Mouse (Mus musculus): ENCODE results near the gene Cmtm4. TPM values are rescaled to one million over a fixed set of nuclear protein-coding genes. Genes with fewer than 3 reads are reported as not detected.

The Cmtm4 gene
- 65.8 TPM for polyA plus RNA-seq (2014; fragmentation: Illumina TruSeq; extraction: RNeasy Lipid Tissue Mini Kit (QIAGEN cat#74804); ENCODE audit: low read depth, low replicate concordance)

DNA sequence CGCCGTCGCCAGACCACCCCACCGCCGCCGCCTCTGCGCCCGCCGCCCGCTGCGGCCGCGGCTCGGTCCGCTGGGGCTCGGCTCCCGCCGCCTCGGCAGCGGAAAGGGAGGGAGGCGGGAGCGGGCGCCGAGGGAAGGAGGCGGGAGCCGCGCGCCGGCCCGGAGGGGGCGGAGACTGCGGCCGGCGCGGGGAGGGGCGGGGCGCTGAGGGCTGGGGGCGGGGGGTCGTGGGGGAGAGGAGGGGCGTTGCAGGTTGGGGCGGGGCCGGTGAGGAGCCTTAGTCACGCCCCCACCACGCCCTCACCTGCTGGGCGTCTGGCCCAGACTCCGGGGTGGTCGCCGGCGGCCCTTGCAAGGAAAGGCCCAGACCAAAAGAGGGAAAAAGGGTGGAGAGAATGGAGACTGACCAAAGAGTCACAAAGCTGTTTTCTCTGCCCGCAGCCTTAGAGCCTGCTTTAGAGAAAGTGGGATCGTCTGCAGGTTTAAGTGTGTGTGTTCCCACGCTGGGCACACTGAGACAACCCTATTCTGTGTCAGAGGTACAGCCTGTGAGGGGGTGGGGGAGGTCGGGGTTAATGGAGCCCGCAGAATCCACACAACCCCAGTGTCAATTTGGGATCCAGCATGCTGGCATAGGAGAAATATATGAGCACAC, at the start of gene Cmtm4:
Gene Cmtm4, minus strand, starts transcription at position 105 of the 655 bp plus-strand sequence.

DNA sequence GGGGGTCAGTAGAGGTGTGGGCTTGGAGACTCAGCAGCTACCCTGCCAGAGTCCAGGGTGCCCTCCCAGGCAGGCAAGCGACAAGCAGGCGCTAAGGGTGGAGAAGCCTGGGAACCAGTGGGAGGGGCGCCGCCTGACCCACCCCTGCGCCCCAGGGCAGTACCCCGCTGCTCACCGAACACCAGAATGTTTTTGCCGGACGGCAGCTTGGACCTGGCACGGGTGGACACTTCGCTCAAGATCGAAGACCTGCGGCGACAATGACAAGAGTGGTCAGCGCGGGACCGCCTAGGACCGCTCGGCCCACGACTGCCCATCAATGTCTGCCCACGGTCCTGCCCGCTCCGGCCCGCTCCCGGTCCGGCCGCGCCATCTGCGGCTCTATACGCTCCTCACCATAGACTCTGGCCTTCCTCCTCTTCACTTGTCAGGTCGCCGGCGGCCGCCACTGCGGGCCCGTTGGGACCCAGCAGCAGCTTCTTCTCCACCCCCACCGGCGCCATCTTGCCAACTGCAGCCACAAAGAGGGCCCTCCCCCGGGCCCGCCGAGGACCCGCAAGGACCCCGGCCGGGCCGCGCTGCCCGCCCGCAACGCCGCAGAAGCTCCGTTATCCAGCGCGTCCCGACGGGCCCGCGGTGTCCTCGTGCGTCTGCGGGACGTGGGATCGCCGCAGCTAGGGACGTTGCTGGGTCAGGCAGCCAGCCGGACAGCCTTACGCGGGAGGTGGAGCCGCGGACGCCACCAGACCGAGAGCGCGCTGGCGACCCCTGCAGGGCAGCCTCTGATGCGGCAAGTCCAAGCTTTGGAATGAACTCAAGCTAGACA, 46.9 kb upstream of the Cmtm4 start, which contains the start of gene Dync1li2:
Gene Dync1li2, minus strand, starts transcription at position 749 of the 826 bp plus-strand sequence.

DNA sequence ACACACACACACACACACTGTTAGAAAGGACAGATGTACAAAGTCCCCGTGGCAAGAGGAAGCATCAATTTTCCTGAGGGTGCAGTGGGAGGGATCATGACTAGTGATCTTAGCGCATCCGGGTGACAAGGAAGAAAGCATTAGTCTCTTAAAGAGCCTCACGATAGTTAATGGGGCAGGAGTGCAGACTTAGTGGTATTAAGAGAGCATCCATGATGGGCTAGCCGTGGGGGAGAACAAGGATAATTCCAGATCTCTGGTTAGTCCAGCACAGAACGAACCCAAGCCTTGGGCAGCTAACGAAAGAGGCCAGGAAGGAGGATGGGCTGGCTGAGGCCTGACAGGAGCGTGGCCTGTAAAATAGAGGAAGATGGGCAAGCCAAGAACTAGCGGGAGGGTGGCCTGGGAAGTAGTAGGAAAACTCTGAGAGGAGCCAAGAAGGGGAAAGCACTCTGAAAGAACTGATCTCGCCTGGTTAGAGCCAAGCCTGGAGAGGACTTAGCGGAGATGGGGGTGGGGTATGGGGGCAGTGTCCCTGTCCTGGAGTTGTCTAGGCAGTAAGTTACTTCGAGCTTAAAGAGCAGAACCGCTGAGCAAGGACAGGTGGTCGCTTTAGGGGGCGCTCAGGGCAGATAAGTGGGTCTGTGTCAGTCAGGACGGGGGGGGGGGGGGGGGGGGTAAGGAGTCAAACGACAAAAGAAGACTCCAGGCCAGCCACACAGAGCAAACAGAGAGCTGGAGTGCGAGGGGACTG, 56.2 kb downstream of the Cmtm4 start, which contains the start of gene Cmtm3:
Gene Cmtm3, plus strand, starts transcription at position 182 of the 754 bp plus-strand sequence.

DNA sequence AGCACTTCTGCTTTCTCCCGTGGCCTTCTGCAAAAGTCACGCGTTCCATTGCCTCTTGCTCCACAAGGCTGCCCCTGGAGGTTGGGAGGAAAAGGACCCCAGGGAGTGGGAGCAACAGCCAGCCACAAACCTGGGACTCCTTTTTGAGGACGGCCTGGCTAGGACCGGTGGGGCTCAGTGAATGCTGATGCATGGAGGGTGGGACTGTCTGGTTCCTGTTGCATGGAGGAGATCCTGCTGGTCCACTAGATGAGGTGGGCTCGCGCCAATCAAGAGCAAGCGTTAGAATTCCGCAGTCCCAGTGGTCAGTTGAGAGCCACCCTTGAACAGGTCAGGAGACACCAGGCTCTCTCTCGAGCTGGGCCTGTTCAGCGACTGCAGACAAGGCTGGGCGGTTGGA, 73.7 kb downstream of the Cmtm4 start, which contains the start of gene Cmtm2b:
Gene Cmtm2b, plus strand, starts transcription at position 301 of the 400 bp plus-strand sequence.

DNA sequence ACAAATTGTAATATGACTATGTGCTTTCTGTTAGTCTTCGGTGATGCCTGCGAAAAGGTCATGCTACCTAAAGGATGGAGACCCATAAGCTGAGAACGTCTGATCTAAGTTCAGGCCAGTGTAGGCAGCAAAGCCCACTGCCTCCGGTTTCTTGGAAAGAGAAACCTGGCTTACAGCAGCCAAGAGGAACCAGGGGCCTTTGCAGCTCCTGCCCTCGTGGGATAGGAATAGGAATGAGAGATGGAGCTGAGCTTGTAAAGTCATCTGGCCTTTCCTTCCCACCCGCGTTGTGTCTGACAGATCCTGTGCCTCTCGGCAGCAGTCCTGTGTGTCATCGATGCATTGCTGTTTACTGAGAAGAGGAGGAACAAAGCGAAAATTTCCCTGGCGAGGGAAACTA, 74.3 kb downstream of the Cmtm4 start, which contains the start of gene Gm11020:
Gene Gm11020, plus strand, starts transcription at position 301 of the 400 bp plus-strand sequence.

DNA sequence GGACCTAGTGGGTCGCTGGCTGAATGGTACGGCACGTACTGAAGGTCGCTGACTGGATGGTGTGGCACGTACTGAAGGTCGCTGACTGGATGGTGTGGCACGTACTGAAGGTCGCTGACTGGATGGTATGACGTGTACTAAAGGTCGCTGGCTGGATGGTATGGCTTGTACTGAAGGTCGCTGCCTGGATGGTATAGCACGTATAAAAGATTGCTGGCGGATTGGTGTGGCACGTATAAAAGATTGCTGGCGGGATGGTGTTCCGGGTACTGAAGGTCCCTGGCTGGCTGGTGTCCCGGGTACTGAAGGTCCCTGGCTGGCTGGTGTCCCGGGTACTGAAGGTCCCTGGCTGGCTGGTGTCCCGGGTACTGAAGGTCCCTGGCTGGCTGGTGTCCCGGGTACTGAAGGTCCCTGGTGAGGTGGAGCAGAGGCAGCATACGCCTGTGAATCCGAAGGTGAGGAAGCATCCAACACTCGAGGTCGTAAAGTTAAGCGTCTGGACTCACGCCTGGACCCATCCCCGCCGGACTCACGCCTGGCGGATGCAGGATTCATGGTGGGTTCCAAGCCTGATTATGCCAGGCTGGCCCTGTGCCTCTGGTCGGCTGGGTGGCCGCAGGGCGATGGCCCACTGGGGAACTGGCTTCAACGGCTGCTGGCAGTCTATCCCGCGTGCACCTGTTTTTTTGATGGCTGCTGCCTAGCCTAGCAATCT, 86.0 kb downstream of the Cmtm4 start, which contains the start of the genes Gm45711 and Cmtm1:
Gene Gm45711, minus strand, starts transcription at position 641 of the 715 bp plus-strand sequence.
Gene Cmtm1, minus strand, starts transcription at position 705 of the 715 bp plus-strand sequence.

Other genes with a start within 250 kb of the Cmtm4 start
- gene Bean1, start 225.4 kb downstream of the Cmtm4 start, polyA plus RNA-seq (2014; fragmentation: Illumina TruSeq; extraction: RNeasy Lipid Tissue Mini Kit (QIAGEN cat#74804); ENCODE audit: low read depth, low replicate concordance) = 2.3 TPM
- 45.3 TPM for gene Tk2, start 147.2 kb downstream of the Cmtm4 start, polyA plus RNA-seq (2014; fragmentation: Illumina TruSeq; extraction: RNeasy Lipid Tissue Mini Kit (QIAGEN cat#74804); ENCODE audit: low read depth, low replicate concordance)
- gene Cklf, start 144.9 kb downstream of the Cmtm4 start, polyA plus RNA-seq (2014; fragmentation: Illumina TruSeq; extraction: RNeasy Lipid Tissue Mini Kit (QIAGEN cat#74804); ENCODE audit: low read depth, low replicate concordance) = 80.8 TPM
- 2.9 TPM for gene Cmtm2a, start 102.6 kb downstream of the Cmtm4 start, polyA plus RNA-seq (2014; fragmentation: Illumina TruSeq; extraction: RNeasy Lipid Tissue Mini Kit (QIAGEN cat#74804); ENCODE audit: low read depth, low replicate concordance)
- not detected for gene Gm45711, start 85.7 kb downstream of the Cmtm4 start, polyA plus RNA-seq (2014; fragmentation: Illumina TruSeq; extraction: RNeasy Lipid Tissue Mini Kit (QIAGEN cat#74804); ENCODE audit: low read depth, low replicate concordance)
- not detected for gene Cmtm1, start 85.7 kb downstream of the Cmtm4 start, polyA plus RNA-seq (2014; fragmentation: Illumina TruSeq; extraction: RNeasy Lipid Tissue Mini Kit (QIAGEN cat#74804); ENCODE audit: low read depth, low replicate concordance)
- gene Gm11020, start 74.2 kb downstream of the Cmtm4 start, polyA plus RNA-seq (2014; fragmentation: Illumina TruSeq; extraction: RNeasy Lipid Tissue Mini Kit (QIAGEN cat#74804); ENCODE audit: low read depth, low replicate concordance) = not detected
- not detected for gene Cmtm2b, start 73.6 kb downstream of the Cmtm4 start, polyA plus RNA-seq (2014; fragmentation: Illumina TruSeq; extraction: RNeasy Lipid Tissue Mini Kit (QIAGEN cat#74804); ENCODE audit: low read depth, low replicate concordance)
- gene Cmtm3, start 56.4 kb downstream of the Cmtm4 start, polyA plus RNA-seq (2014; fragmentation: Illumina TruSeq; extraction: RNeasy Lipid Tissue Mini Kit (QIAGEN cat#74804); ENCODE audit: low read depth, low replicate concordance) = 29.0 TPM
- gene Dync1li2, start 47.2 kb upstream of the Cmtm4 start, polyA plus RNA-seq (2014; fragmentation: Illumina TruSeq; extraction: RNeasy Lipid Tissue Mini Kit (QIAGEN cat#74804); ENCODE audit: low read depth, low replicate concordance) = 123 TPM
- 0.23 TPM for gene Terb1, start 114.1 kb upstream of the Cmtm4 start, polyA plus RNA-seq (2014; fragmentation: Illumina TruSeq; extraction: RNeasy Lipid Tissue Mini Kit (QIAGEN cat#74804); ENCODE audit: low read depth, low replicate concordance)
- 373 TPM for gene Nae1, start 138.8 kb upstream of the Cmtm4 start, polyA plus RNA-seq (2014; fragmentation: Illumina TruSeq; extraction: RNeasy Lipid Tissue Mini Kit (QIAGEN cat#74804); ENCODE audit: low read depth, low replicate concordance)
- not detected for gene Car7, start 138.9 kb upstream of the Cmtm4 start, polyA plus RNA-seq (2014; fragmentation: Illumina TruSeq; extraction: RNeasy Lipid Tissue Mini Kit (QIAGEN cat#74804); ENCODE audit: low read depth, low replicate concordance)
- gene Pdp2, start 195.6 kb upstream of the Cmtm4 start, polyA plus RNA-seq (2014; fragmentation: Illumina TruSeq; extraction: RNeasy Lipid Tissue Mini Kit (QIAGEN cat#74804); ENCODE audit: low read depth, low replicate concordance) = 31.0 TPM
- gene Cdh16, start 228.6 kb upstream of the Cmtm4 start, polyA plus RNA-seq (2014; fragmentation: Illumina TruSeq; extraction: RNeasy Lipid Tissue Mini Kit (QIAGEN cat#74804); ENCODE audit: low read depth, low replicate concordance) = not detected
- gene Rrad, start 235.5 kb upstream of the Cmtm4 start, polyA plus RNA-seq (2014; fragmentation: Illumina TruSeq; extraction: RNeasy Lipid Tissue Mini Kit (QIAGEN cat#74804); ENCODE audit: low read depth, low replicate concordance) = not detected
- 1.3 TPM for gene Ciao2b, start 246.2 kb upstream of the Cmtm4 start, polyA plus RNA-seq (2014; fragmentation: Illumina TruSeq; extraction: RNeasy Lipid Tissue Mini Kit (QIAGEN cat#74804); ENCODE audit: low read depth, low replicate concordance)

All from adrenal gland, adult 10 weeks (tissue).